Mouse (Mus musculus) midbrain, embryonic 11.5 days (tissue): Measurements from ENCODE around the gene Olfm1. TPM values are rescaled to one million over a fixed set of nuclear protein-coding genes. Genes with fewer than 3 reads are reported as not detected.

Experiments
- ATAC-seq: fragments of 200-750 bp; cut with Nextera tagmentation; 2 replicates; pipeline ENCODE4 v1.8.0; 2017; ENCODE audit warnings: moderate TSS enrichment, moderate library complexity; ENCODE audit not compliant: low FRiP score
- DNase-seq: peaks from one replicate; pipeline ENCODE4 v3.0.0; 2015; ENCODE audit warnings: low spot score; ENCODE audit errors: missing footprints
- H3K27ac ChIP-seq: fragments of 300-500 bp; sonication (generic); 2 replicates; pipeline ENCODE4 v1.5.1; 2014; ENCODE audit warnings: low read depth, low read length
- H3K27me3 ChIP-seq: fragments of 300-500 bp; sonication (generic); 2 replicates; pipeline ENCODE4 v1.6.1; 2014; ENCODE audit warnings: mild to moderate bottlenecking, low read length, moderate library complexity, mixed read lengths; ENCODE audit not compliant: control insufficient read depth, insufficient read depth
- H3K36me3 ChIP-seq: fragments of 300-500 bp; sonication (generic); 2 replicates; pipeline ENCODE4 v1.6.1; 2014; ENCODE audit warnings: mild to moderate bottlenecking, low read length, moderate library complexity, mixed read lengths; ENCODE audit not compliant: control insufficient read depth, insufficient read depth
- H3K4me1 ChIP-seq: fragments of 300-500 bp; sonication (generic); 2 replicates; pipeline ENCODE4 v1.6.1; 2014; ENCODE audit warnings: low read length; ENCODE audit not compliant: control insufficient read depth, insufficient read depth
- H3K4me2 ChIP-seq: fragments of 300-500 bp; sonication (generic); 2 replicates; pipeline ENCODE4 v1.6.1; 2014; ENCODE audit warnings: mild to moderate bottlenecking, moderate library complexity
- H3K4me3 ChIP-seq: fragments of 300-500 bp; sonication (generic); 2 replicates; pipeline ENCODE4 v1.5.1; 2014; ENCODE audit warnings: low read depth, low read length
- H3K9ac ChIP-seq: fragments of 300-500 bp; sonication (generic); 2 replicates; pipeline ENCODE4 v1.6.1; 2014; ENCODE audit warnings: low read length
- H3K9me3 ChIP-seq: fragments of 300-500 bp; sonication (generic); 2 replicates; pipeline ENCODE4 v1.6.1; 2016; ENCODE audit warnings: low read length; ENCODE audit not compliant: control insufficient read depth
- WGBS: fragments of 180-500 bp; shearing (Covaris S2); extraction: QIAGEN DNeasy Blood & Tissue Kit; methylation state at CpG from one replicate; pipeline ENCODE4 v1.1.7; 2014; 5-methylcytosine and 5-hydroxymethylcytosine counted together
- polyA plus RNA-seq: library from polyadenylated mRNA; unstranded; fragments of >200 nt; fragmentation: Nextera tagmentation; extraction: Ambion mirVana; gene quantifications from 2 replicates; pipeline ENCODE4 v1.2.1, GENCODE M21; 2014

The Olfm1 gene
- polyA plus RNA-seq, 1 experiment from 2014 or later, result 68.6 TPM

DNA sequence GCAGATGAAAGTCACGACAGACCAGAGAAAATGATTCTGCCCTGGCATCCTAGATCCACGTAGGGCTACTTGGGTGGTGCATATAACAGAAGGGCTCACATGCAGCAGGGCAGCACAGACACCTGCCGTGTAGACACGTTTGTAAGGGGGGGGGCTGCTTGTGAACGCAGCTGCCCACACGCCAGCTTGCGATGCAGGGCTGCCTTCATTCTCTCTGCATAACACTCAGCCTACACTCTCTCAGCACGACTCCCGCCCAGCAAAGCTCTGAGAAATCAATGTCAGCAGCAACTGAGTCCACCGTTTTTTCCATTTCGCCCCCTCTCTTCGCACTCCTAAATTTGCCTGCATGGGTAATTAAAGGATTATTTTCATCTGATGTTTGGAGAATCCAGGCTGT lies 23.5 kb upstream of the Olfm1 start:
- no peaks in the 10 kb centered on the region for H3K4me1 ChIP-seq
- H3K27ac ChIP-seq, result no peak overlapping the region
- no peak for ATAC-seq
- H3K36me3 ChIP-seq, result no peaks in the 10 kb centered on the region
- DNase-seq, result no peak
- no peak overlapping the region for H3K4me3 ChIP-seq
- no peak overlapping the region for H3K9ac ChIP-seq
- no peak overlapping the region for H3K4me2 ChIP-seq
- 77% methylated on average over 12 of the region's 12 CpGs for WGBS
- H3K9me3 ChIP-seq, result no peaks in the 10 kb centered on the region
- H3K27me3 ChIP-seq, result no peaks in the 10 kb centered on the region

DNA sequence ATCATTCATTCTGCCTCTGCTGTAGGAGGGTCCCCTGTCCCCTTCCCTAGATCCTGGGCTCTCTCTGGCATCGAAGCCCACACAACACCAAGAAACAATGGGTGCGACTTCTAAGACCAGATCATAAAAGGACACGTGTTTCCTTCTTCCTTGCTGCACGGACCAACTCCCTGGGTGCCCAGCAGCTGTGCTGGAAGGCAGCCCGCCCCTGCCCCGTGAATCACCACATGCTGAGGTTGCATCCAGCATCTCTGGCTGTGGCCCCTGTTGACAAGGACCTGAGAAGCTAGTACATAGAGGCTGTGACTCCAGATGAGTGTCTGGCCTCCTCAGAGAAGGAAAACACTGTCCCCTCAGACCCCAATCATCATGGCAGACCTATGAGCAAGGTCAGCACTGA lies 20.8 kb upstream of the Olfm1 start:
- Histone ChIP-seq H3K9ac (no peak overlapping the region), H3K4me3 (no peak overlapping the region), H3K4me1 (no peaks in the 10 kb centered on the region), H3K4me2 (no peak overlapping the region), H3K27me3 (no peaks in the 10 kb centered on the region), H3K27ac (no peak overlapping the region), H3K9me3 (no peaks in the 10 kb centered on the region), H3K36me3 (no peaks in the 10 kb centered on the region)
- ATAC-seq, result no peak
- 83% methylated on average over 6 of the region's 6 CpGs for WGBS
- DNase-seq, result peak; percentile 23

DNA sequence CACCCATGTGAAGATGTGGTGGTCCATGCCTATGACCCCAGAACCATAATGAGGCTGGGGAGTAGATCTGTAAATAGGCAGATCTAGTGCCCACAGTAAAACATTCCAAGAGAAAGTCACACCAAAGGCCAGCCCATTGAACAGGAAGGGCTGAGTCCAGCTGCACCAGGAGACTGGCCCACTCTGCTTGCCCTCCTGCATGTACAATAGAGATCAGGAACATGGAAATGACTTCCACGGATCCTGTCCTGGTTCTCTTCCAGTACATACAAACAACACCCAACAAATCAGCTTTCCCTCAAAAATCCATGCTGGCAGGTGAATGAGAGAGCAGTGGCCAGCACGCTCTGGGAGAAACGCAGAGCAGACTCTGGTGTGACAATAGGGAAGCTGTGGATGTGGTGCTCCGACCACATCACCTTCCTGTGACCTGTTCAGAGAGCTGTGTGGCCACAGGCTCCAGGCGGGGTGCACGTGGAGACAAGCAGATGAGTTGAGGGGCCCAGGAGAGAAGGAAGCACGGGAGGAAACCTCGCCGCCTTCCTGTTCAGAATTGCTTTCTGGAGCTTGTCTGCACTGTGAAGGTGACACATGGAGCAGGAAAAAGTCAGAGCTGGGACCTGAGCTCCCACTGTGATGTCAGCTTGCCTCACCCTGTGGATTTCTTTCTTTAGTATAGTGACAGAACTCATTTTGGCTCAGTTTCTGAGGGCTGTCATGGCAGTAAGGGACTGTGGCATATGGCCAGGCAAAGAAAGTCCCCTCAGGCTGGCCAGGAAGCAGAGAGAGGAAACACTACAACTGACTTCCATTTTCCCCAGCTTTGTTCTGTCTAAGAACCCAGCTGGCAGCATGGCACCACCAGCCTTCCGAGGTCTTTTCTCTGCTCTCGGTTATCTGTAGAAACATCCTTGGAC lies 19.3 kb upstream of the Olfm1 start:
- Histone ChIP-seq H3K9me3 (no peaks in the 10 kb centered on the region), H3K9ac (no peak overlapping the region), H3K4me2 (no peak overlapping the region), H3K4me1 (no peaks in the 10 kb centered on the region), H3K27ac (no peak overlapping the region), H3K36me3 (no peaks in the 10 kb centered on the region), H3K27me3 (no peaks in the 10 kb centered on the region), H3K4me3 (no peak overlapping the region)
- DNase-seq (peak; percentile 19), ATAC-seq (no peak)
- 80% methylated on average over 11 of the region's 11 CpGs for WGBS

DNA sequence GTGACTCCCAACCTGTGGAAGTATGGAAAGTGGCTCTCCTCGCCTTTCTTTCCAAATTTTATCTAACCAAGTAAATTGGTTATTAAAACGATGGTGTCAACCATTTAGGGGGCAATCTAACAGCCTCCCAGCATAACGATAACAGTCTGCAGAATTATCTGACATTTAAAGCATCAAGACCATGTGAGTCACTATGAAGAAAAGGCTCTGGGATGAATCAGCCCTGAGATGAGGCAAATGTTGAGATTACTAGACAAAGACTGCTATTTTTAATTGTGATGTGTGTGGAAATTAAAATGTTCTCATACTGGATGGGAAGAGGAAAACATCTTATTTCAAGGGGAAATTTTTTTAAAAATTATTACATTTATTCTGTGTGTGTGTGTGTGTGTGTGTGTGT lies 18.4 kb upstream of the Olfm1 start:
- H3K27ac ChIP-seq, result no peak overlapping the region
- no peak overlapping the region for H3K9ac ChIP-seq
- no peak for DNase-seq
- H3K36me3 ChIP-seq, result no peaks in the 10 kb centered on the region
- H3K4me3 ChIP-seq, result no peak overlapping the region
- H3K27me3 ChIP-seq, result no peaks in the 10 kb centered on the region
- ATAC-seq, result no peak
- 84% methylated on average over 3 of the region's 3 CpGs for WGBS
- no peaks in the 10 kb centered on the region for H3K4me1 ChIP-seq
- no peaks in the 10 kb centered on the region for H3K9me3 ChIP-seq
- no peak overlapping the region for H3K4me2 ChIP-seq

DNA sequence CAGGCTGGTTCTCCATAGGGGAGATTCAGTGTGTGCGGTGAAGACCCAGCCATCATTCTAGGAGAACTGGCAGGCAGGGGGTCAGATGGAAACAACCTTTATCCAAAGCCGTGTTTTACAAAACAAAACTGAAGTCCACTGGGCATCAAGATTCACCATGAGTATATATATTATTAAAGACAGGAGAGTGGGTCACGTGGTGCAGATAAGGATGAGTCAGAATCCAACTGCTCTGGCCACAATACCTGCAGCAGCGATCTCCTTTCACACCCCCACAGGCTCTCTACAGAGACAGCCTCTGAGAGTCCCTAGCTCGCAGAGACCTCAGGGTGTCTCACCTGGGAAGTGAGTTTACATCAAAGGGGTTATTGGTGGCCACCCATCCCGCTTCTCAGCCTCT lies 14.2 kb upstream of the Olfm1 start:
- H3K9ac ChIP-seq, result no peak overlapping the region
- WGBS, result 73% methylated on average over 6 of the region's 6 CpGs
- no peak overlapping the region for H3K27ac ChIP-seq
- no peaks in the 10 kb centered on the region for H3K9me3 ChIP-seq
- ATAC-seq, result no peak
- no peak overlapping the region for H3K4me3 ChIP-seq
- H3K36me3 ChIP-seq, result no peaks in the 10 kb centered on the region
- DNase-seq, result peak; percentile 44
- no peaks in the 10 kb centered on the region for H3K27me3 ChIP-seq
- 0 out of 2 replicates have a peak, but pooled peaks cover 2% of the 10 kb centered on the region for H3K4me1 ChIP-seq
- no peak overlapping the region for H3K4me2 ChIP-seq

DNA sequence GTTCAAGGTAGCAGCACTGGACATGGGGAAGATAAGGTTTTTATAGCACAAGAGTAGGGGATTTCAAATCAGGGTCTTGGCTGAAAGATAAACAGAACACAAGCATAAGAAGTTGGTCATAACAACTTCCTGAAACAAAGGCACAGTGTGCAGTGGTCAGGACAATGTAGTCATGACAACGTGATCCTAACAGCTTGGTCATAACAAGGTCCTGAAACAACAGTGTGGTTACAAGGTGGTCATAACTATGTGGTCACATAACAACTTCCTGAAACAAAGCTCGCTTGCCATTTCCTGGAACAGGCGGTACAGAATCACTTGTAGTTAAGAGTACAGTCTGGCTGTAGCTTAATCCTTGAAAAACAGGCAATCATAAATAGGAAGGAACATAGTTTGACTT lies 12.7 kb upstream of the Olfm1 start:
- DNase-seq (peak; percentile 17), ATAC-seq (no peak)
- WGBS, result 86% methylated on average over 3 of the region's 3 CpGs

DNA sequence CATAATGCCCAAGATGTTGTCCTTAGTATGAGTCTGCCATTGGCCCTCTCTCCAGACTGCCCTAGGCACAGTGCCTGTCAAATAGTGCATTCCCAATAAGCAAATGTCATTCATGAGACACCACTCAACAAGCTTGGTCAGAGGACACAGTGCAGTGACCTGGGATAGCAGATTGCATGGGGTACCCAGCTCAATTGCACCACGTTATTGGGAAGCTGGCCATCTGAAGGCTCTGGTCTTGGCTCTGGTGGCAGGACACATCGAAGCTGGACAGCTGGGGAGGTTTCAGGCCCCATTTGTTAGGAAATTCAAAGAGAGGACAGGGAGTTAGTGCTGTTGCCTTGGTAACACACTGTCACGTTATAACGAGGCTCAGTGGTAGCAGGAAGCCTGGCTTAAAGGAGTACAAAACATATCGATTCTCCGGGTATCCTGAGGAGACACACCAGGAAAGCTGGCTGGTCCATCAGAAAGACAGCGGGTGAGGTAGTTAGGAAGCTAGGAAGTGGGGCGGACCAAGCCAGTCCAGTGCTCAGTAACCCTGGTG lies 4.3 kb upstream of the Olfm1 start:
- no peak overlapping the region for H3K27ac ChIP-seq
- DNase-seq (peak; percentile 75), ATAC-seq (no peak)
- no peaks in the 10 kb centered on the region for H3K36me3 ChIP-seq
- H3K4me3 ChIP-seq, result no peak overlapping the region
- no peak overlapping the region for H3K4me2 ChIP-seq
- peaks cover 9% of the 10 kb centered on the region for H3K4me1 ChIP-seq
- 37% methylated on average over 8 of the region's 8 CpGs for WGBS
- no peaks in the 10 kb centered on the region for H3K9me3 ChIP-seq
- H3K27me3 ChIP-seq, result no peaks in the 10 kb centered on the region
- H3K9ac ChIP-seq, result no peak overlapping the region

More for the DNA sequence above, 12.7 kb upstream of the Olfm1 start:
- Histone ChIP-seq H3K4me1 (0 out of 2 replicates have a peak, but pooled peaks cover 2% of the 10 kb centered on the region), H3K27ac (no peak overlapping the region), H3K4me3 (no peak overlapping the region), H3K4me2 (no peak overlapping the region), H3K27me3 (no peaks in the 10 kb centered on the region), H3K36me3 (no peaks in the 10 kb centered on the region), H3K9ac (no peak overlapping the region), H3K9me3 (no peaks in the 10 kb centered on the region)

DNA sequence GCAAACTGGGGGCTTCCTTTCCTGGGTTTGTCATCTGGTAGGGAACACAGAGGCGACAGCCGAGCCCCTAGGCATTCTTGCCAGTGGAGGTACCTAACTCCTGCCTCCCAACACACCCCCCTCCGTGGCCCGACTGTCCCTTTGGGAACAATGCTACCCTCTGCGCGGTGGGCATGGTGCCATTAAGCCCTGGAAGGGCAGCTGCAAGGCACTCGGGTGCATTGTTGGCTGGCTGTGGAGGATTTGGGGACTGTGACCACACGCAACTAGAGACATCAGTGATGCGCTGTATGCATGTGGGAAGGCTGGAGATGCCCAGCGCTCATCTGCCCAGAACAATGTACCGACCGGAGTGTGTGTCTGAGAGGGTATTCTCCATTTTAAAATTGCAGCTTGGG lies 897 bp downstream of the Olfm1 start:
- H3K27ac ChIP-seq, result no peak overlapping the region; the same call in 1 of the 2 replicates
- ATAC-seq, result no peak
- peak overlapping the region; percentile 64 for H3K4me2 ChIP-seq
- H3K27me3 ChIP-seq, result no peaks in the 10 kb centered on the region
- H3K9ac ChIP-seq, result peak overlapping the region; percentile 76
- H3K36me3 ChIP-seq, result no peaks in the 10 kb centered on the region
- DNase-seq, result peak; percentile 92
- peaks cover 14% of the 10 kb centered on the region for H3K4me1 ChIP-seq
- WGBS, result 22% methylated on average over 12 of the region's 12 CpGs
- peak overlapping the region; percentile 76 for H3K4me3 ChIP-seq
- H3K9me3 ChIP-seq, result no peaks in the 10 kb centered on the region

DNA sequence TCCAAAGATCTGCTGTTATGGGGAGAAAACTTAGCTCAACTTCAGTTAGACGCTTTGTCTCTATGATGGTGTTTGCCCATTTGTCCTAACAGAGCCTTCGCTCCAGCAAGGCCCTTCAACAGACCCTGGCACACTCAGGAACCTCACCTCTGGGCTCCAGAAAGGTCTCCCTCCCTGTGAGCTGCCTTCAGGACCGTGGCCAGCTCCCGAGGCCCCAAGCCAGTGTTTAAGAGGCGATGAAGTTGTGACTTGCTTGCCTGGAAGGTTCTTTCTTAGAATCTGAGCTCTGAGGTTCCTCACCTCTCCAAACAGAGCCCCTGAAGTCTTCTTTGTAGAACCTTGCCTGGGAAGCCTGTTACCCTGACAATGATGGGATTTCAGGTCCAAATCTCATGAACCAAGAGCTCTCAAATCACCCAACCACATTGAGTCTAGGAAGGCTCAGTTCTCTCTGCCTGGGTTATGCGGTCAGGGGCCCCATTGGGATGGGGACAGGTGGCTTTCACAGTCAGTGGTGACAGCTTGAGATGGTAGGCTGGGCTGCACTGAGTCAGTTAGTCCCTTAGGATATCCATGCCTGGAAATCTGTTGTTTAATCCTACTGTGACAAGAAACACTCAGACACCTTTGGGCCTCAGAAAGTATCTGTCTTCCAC lies 2.3 kb downstream of the Olfm1 start:
- DNase-seq (peak; percentile 88), ATAC-seq (no peak)
- Histone ChIP-seq H3K4me2 (no peak overlapping the region), H3K9me3 (no peaks in the 10 kb centered on the region), H3K36me3 (no peaks in the 10 kb centered on the region), H3K4me3 (no peak overlapping the region), H3K9ac (no peak overlapping the region), H3K27ac (no peak overlapping the region), H3K4me1 (peaks cover 13% of the 10 kb centered on the region), H3K27me3 (no peaks in the 10 kb centered on the region)
- WGBS, result 37% methylated on average over 6 of the region's 6 CpGs
